Mouse (Mus musculus) thymus, adult 2 months (tissue): Measurements from ENCODE around the gene Romo1.

Experiments
- CTCF ChIP-seq: fragments of 200-500 bp; IDR thresholded peaks from 2 replicates; pipeline ENCODE4 v1.5.1; 2012; ENCODE audit warnings: mild to moderate bottlenecking, control low read depth, low read length, moderate library complexity, borderline replicate concordance; ENCODE audit not compliant: control insufficient read depth, poor library complexity, insufficient read depth; ENCODE audit errors: extremely low read depth
- POLR2A ChIP-seq: fragments of 200-500 bp; IDR thresholded peaks from 2 replicates; pipeline ENCODE4 v1.6.1; 2012; ENCODE audit warnings: mild to moderate bottlenecking, low read length, control low read depth, moderate library complexity; ENCODE audit not compliant: control insufficient read depth, poor library complexity, insufficient read depth; ENCODE audit errors: extremely low read depth

- no peak for TF ChIP-seq POLR2A
- no peak for TF ChIP-seq CTCF
Measured at GRCm38 (mm10) chr2:156179796-156180093, 35.9 kb downstream of the Romo1 start.
